Mouse (Mus musculus) heart, adult 11 months (tissue): ENCODE measurements around the gene Slc8a3.

Source experiments
- DNase-seq: peaks from one replicate; pipeline ENCODE4 v3.0.0; 2022

Slc8a3 gene

GRCm38 (mm10) chr12:81175252-81175651, 157.7 kb downstream of the Slc8a3 start:
- DNase-seq: no peak

GRCm38 (mm10) chr12:81173893-81174292, 159.1 kb downstream of the Slc8a3 start:
- DNase-seq: no peak

GRCm38 (mm10) chr12:81173011-81173410, 160.0 kb downstream of the Slc8a3 start:
- no peak for DNase-seq

- DNase-seq: no peak
Measured at GRCm38 (mm10) chr12:81170076-81170475, 162.9 kb downstream of the Slc8a3 start.

- no peak for DNase-seq
Measured at GRCm38 (mm10) chr12:81168494-81168893, 164.5 kb downstream of the Slc8a3 start.

GRCm38 (mm10) chr12:81168031-81168430, 164.9 kb downstream of the Slc8a3 start:
- DNase-seq: no peak

GRCm38 (mm10) chr12:81167142-81167541, 165.8 kb downstream of the Slc8a3 start:
- no peak for DNase-seq

GRCm38 (mm10) chr12:81166615-81167014, 166.4 kb downstream of the Slc8a3 start:
- DNase-seq: no peak

GRCm38 (mm10) chr12:81166092-81166491, 166.9 kb downstream of the Slc8a3 start:
- no peak for DNase-seq

GRCm38 (mm10) chr12:81163566-81163965, 169.4 kb downstream of the Slc8a3 start:
- DNase-seq: no peak

- DNase-seq: no peak
Measured at GRCm38 (mm10) chr12:81163131-81163530, 169.8 kb downstream of the Slc8a3 start.

GRCm38 (mm10) chr12:81161282-81161681, 171.7 kb downstream of the Slc8a3 start:
- peak; percentile 59 for DNase-seq

- DNase-seq: peak; percentile 69
Measured at GRCm38 (mm10) chr12:81160831-81161230, 172.1 kb downstream of the Slc8a3 start.

- peak; percentile 70 for DNase-seq
Measured at GRCm38 (mm10) chr12:81160425-81160824, 172.6 kb downstream of the Slc8a3 start.

- DNase-seq: no peak
Measured at GRCm38 (mm10) chr12:81159947-81160346, 173.0 kb downstream of the Slc8a3 start.

- peak; percentile 89 for DNase-seq
Measured at GRCm38 (mm10) chr12:81156841-81157240, 176.1 kb downstream of the Slc8a3 start.

GRCm38 (mm10) chr12:81155675-81156074, 177.3 kb downstream of the Slc8a3 start:
- peak; percentile 97 for DNase-seq

- peak; percentile 95 for DNase-seq
Measured at GRCm38 (mm10) chr12:81152082-81152481, 180.9 kb downstream of the Slc8a3 start.

GRCm38 (mm10) chr12:81150917-81151316, 182.1 kb downstream of the Slc8a3 start:
- DNase-seq: peak; percentile 98

- DNase-seq: peak; percentile 73
Measured at GRCm38 (mm10) chr12:81147956-81148355, 185.0 kb downstream of the Slc8a3 start.
